Mouse (Mus musculus) testis, adult 10 weeks (tissue): ENCODE data around the gene Cdr2l. TPM values are rescaled to one million over a fixed set of nuclear protein-coding genes. Genes with fewer than 3 reads are reported as not detected.

Experiments used
- polyA plus RNA-seq: library from polyadenylated mRNA; stranded (reverse); fragments of 350-450 nt; fragmentation: Illumina TruSeq; extraction: RNeasy Lipid Tissue Mini Kit (QIAGEN cat#74804); gene quantifications from one replicate; pipeline ENCODE4 v1.2.3, GENCODE M21; 2014; ENCODE audit warnings: low read depth, low replicate concordance

The Cdr2l gene
- 0.29 TPM for polyA plus RNA-seq

GRCm38 (mm10) chr11:115381743-115382539 lies at the start of gene Cdr2l:
TSS of gene Cdr2l (plus strand) at chr11:115381916.

GRCm38 (mm10) chr11:115334531-115334930 lies 47.2 kb upstream of the Cdr2l start, which contains the start of gene Otop3:
TSS of gene Otop3 (plus strand) at chr11:115334731.

GRCm38 (mm10) chr11:115367395-115367944 lies 14.2 kb upstream of the Cdr2l start, which contains the start of gene Hid1:
TSS of gene Hid1 (minus strand) at chr11:115367756.

GRCm38 (mm10) chr11:115403338-115404124 lies 21.8 kb downstream of the Cdr2l start, which contains the start of gene Mrpl58:
TSS of gene Mrpl58 (plus strand) at chr11:115403752.

GRCm38 (mm10) chr11:115419531-115420237 lies 38.0 kb downstream of the Cdr2l start, which contains the start of the genes Atp5h and Kctd2:
TSS of gene Atp5h (minus strand) at chr11:115419962.
TSS of gene Kctd2 (plus strand) at chr11:115420128.

GRCm38 (mm10) chr11:115439906-115440595 lies 58.3 kb downstream of the Cdr2l start, which contains the start of gene Trim80:
TSS of gene Trim80 (plus strand) at chr11:115440545.

Other genes with a start within 250 kb of the Cdr2l start
- gene Cd300lf, start 247.9 kb upstream of the Cdr2l start, polyA plus RNA-seq, result not detected
- 5.1 TPM for gene Slc9a3r1, start 218.6 kb upstream of the Cdr2l start, polyA plus RNA-seq
- 0.13 TPM for gene Tmem104, start 194.4 kb upstream of the Cdr2l start, polyA plus RNA-seq
- 7.1 TPM for gene Nat9, start 194.1 kb upstream of the Cdr2l start, polyA plus RNA-seq
- 0.04 TPM for gene Grin2c, start 114.7 kb upstream of the Cdr2l start, polyA plus RNA-seq
- 5.7 TPM for gene Fdxr, start 104.9 kb upstream of the Cdr2l start, polyA plus RNA-seq
- gene Fads6, start 84.3 kb upstream of the Cdr2l start, polyA plus RNA-seq, result 3.2 TPM
- gene Otop2, start 74.8 kb upstream of the Cdr2l start, polyA plus RNA-seq, result 0.53 TPM
- gene Ush1g, start 59.9 kb upstream of the Cdr2l start, polyA plus RNA-seq, result 0.28 TPM
- not detected for gene Otop3, start 47.2 kb upstream of the Cdr2l start, polyA plus RNA-seq
- not detected for gene Hid1, start 14.2 kb upstream of the Cdr2l start, polyA plus RNA-seq
- 6.3 TPM for gene Mrpl58, start 21.8 kb downstream of the Cdr2l start, polyA plus RNA-seq
- gene Atp5h, start 38.0 kb downstream of the Cdr2l start, polyA plus RNA-seq, result 319 TPM
- 9.7 TPM for gene Kctd2, start 38.2 kb downstream of the Cdr2l start, polyA plus RNA-seq
- gene Trim80, start 58.6 kb downstream of the Cdr2l start, polyA plus RNA-seq, result 17.4 TPM
- 0.52 TPM for gene Slc16a5, start 80.6 kb downstream of the Cdr2l start, polyA plus RNA-seq
- gene Armc7, start 93.8 kb downstream of the Cdr2l start, polyA plus RNA-seq, result 0.41 TPM
- 2.5 TPM for gene Nt5c, start 109.9 kb downstream of the Cdr2l start, polyA plus RNA-seq
- 114 TPM for gene Jpt1, start 132.5 kb downstream of the Cdr2l start, polyA plus RNA-seq
- 627 TPM for gene Sumo2, start 154.4 kb downstream of the Cdr2l start, polyA plus RNA-seq
- gene Nup85, start 182.5 kb downstream of the Cdr2l start, polyA plus RNA-seq, result 39.0 TPM
- gene Mrps7, start 222.0 kb downstream of the Cdr2l start, polyA plus RNA-seq, result 2.1 TPM
- 4.0 TPM for gene Gga3, start 222.1 kb downstream of the Cdr2l start, polyA plus RNA-seq
- gene Mif4gd, start 231.1 kb downstream of the Cdr2l start, polyA plus RNA-seq, result 80.0 TPM
- gene Slc25a19, start 246.4 kb downstream of the Cdr2l start, polyA plus RNA-seq, result 1.8 TPM